8 mouse cellular contexts compared by ENCODE assay signal in genomic region chr8:109853423-109853822, GRCm38 (mm10). TPM values are rescaled to one million over a fixed set of nuclear protein-coding genes. Genes with fewer than 3 reads are reported as not detected.
DNase-seq lines count a peak whose midpoint lies in the region; ATAC-seq and TF ChIP-seq lines count a peak whose summit lies in the region.

No protein-coding gene starts in this region.

- CTCF ChIA-PET in Patski (lab: Charles Lee): interaction anchor here (0.9 to 3.0 kb wide), 7 partner anchors 8 to 69 kb away, joined by 3 to 13 read pairs (median 3); no protein-coding TSS in a partner anchor

- no peak for ATAC-seq in Patski

- in situ Hi-C loops in Patski (cut with MboI; ENCODE audit: low pct_unique_long_range_greater_than_20kb): no loop called here

- TF ChIP-seq CTCF in Patski (IDR thresholded peaks at IDR 0.05): peak; percentile 91

- POLR2A ChIA-PET in Patski (lab: Charles Lee): interaction anchor here (0.7 kb wide), 1 partner anchor 22 kb away, joined by 3 read pairs; no protein-coding TSS in a partner anchor

- intact Hi-C loops in heart, postnatal 25 days (cut with DNase I): loop anchor here (1.0 to 5.0 kb wide), 2 partner anchors 64 to 219 kb away; no protein-coding TSS in a partner anchor

- no peaks in the 10 kb centered on the region for H3K27me3 ChIP-seq in Patski

- DNase-seq in heart, adult 18-20 months: peak; percentile 68 to 78
- DNase-seq in heart, postnatal 25 days (ENCODE audit: low spot score): no peak
- DNase-seq in Patski (ENCODE audit: low read depth, low spot score): no peak
- DNase-seq in cerebellum, postnatal 10 days: peak; percentile 73 to 79
- DNase-seq in gastrocnemius, postnatal 25 days: peak; percentile 24
- peak; percentile 71 for DNase-seq in layer of hippocampus, adult 9-10 months (ENCODE audit: low spot score)
- peak; percentile 80 for DNase-seq in lung, postnatal 14 days
- peak; percentile 38 to 67 for DNase-seq in spleen, adult 18-20 months

RNA-seq across cellular contexts. Expression of gene Phlpp2, which starts 14.9 kb away (rescaled TPM):
- 1 to 10 TPM; 3.0 to 3.4 TPM for total RNA-seq in heart, adult 18-20 months (2021)
- total RNA-seq in heart, postnatal 25 days (2021): 1 to 10 TPM; 4.0 to 4.7 TPM
- polyA plus RNA-seq in Patski (2021): 11.1 TPM
- 1 to 10 TPM; 2.2 to 2.8 TPM for total RNA-seq in gastrocnemius, postnatal 25 days (2021)

Comparison
In these comparisons a context has a peak if more than half of its experiments do, and no peak if none do; other contexts are left out.
1. DNase-seq: peak in heart, adult 18-20 months (2 of 2), cerebellum, postnatal 10 days (2 of 2), gastrocnemius, postnatal 25 days (single experiment), layer of hippocampus, adult 9-10 months (single experiment), lung, postnatal 14 days (single experiment) and spleen, adult 18-20 months (2 of 2); none in heart, postnatal 25 days (single experiment) and Patski (single experiment).